Mouse (Mus musculus) embryo, embryonic 11.5 days (tissue): ENCODE results near the gene Myo1d.

Source experiments
- DNase-seq: peaks from one replicate; pipeline ENCODE4 v3.0.0-alpha.2; 2012; ENCODE audit warnings: low read depth, low spot score

The Myo1d gene

GRCm38 (mm10) chr11:80779527-80780344 lies at the start of gene Myo1d:
Gene Myo1d, minus strand, starts transcription at chr11:80780025.
- peak; percentile 80 for DNase-seq

DNA sequence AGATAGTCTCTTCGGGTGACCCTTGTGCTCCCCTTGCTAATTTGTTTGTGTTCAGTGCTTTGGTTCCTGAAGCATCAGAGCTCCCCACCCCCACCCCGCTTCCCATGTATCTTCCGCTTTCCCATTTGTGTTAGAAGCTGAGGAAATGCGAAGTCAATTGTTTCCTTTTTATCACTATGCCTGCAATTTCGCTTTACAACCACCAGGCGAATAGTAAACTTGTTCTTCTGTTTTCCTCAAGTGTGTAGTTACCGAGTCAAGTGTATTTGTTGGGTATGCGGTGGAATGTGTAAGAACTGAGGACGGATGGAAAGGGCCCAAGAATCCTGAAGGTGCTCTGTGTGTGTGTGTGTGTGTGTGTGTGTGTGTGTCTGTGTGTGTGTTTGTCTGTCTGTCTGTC lies 42.0 kb upstream of the Myo1d start:
- no peak for DNase-seq

GRCm38 (mm10) chr11:80821296-80821695 lies 41.5 kb upstream of the Myo1d start:
- no peak for DNase-seq

- no peak for DNase-seq
Observed at GRCm38 (mm10) chr11:80820085-80820484, 40.3 kb upstream of the Myo1d start.

- peak; percentile 85 for DNase-seq
Observed at GRCm38 (mm10) chr11:80818060-80818697, 38.4 kb upstream of the Myo1d start.

DNA sequence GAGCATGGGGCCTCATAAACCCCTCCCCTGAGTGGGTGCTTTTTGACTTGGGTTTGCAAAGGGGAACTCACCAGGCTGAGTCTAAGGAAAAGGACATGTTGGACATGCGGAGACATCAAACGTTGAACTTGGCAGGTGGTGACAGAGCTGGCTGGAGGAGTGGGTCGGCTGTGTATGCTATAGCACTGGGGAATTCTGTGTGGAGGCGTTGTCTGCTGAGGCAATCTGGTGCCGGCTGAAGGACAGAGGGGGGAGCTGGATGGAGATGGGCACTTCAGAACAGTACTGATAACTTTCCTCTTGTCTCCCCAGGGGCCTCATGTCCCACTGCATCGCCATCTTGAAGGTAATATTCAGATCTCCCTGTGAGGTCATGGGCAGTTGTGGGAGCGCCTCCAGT lies 35.5 kb upstream of the Myo1d start:
- DNase-seq = no peak

DNA sequence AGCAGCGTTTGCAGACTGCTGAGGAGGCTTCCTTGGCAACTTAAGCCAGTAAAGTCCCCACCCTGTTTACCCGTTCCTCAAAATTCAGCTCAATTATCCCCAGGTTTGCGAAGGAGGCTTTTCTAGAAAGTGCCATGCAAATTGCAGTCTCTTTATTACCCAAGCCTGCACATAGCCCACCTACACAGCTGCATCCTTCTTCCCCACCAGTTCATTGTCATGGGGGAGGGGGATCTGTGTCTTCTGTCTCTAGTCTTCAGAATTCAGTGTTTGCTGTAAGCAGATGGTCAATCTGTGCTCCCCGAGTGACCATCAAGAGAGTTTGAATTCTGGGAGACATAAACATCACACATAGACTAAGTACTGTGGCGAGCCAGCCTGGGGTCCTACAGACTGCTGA lies 31.3 kb upstream of the Myo1d start:
- no peak for DNase-seq

GRCm38 (mm10) chr11:80809993-80810821 lies 30.4 kb upstream of the Myo1d start, which contains the start of gene Tmem98:
Gene Tmem98, plus strand, starts transcription at chr11:80810175.
- peak; percentile 26 for DNase-seq

- DNase-seq = no peak
Observed at GRCm38 (mm10) chr11:80809666-80809992, 29.8 kb upstream of the Myo1d start.

DNA sequence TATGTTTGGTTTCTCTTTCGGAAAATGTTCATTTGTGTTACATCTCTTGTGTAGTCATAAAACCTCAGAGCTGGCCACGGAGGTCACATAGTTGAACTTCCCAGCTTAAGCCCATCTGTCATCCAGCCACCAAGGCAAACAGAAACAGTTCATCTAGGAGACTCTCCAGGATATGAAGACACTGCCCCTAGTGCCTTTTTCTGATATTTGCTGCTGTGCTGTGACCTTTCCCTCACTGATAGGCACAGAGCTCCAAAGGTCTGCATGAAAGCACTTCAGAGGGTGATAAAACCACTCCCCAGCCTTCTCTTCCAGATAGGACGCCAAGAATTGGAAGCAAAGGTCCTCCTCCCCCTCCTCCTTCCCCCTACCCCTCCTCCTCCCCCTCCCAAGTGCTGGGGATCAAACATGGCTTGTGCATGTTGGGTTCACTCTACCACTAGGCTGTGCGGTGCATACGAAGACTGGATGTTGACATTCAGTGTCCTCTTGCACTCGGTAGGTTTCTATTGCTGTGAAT lies 28.8 kb upstream of the Myo1d start:
- DNase-seq = no peak

- DNase-seq = no peak
Observed at GRCm38 (mm10) chr11:80802706-80803105, 22.9 kb upstream of the Myo1d start.

DNA sequence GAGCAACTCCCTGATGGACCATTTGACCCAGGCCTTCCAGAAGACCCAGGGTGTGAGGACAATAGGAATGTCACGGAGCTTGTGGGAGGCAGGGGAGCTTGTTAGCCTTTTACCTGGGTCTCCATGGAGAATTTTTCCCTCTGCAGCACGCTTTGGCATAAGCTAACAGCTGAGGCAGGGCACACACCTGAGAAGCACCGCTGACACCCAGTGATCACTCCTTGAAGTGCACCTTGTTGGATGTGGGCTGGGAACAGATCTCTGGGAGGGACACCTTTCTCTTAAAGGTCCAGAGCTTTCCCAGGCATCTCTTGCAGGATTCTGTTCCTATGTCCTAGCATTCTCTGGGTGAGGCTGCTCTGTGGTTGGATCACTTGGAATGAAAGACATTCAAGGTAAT lies 20.2 kb upstream of the Myo1d start:
- no peak for DNase-seq

DNA sequence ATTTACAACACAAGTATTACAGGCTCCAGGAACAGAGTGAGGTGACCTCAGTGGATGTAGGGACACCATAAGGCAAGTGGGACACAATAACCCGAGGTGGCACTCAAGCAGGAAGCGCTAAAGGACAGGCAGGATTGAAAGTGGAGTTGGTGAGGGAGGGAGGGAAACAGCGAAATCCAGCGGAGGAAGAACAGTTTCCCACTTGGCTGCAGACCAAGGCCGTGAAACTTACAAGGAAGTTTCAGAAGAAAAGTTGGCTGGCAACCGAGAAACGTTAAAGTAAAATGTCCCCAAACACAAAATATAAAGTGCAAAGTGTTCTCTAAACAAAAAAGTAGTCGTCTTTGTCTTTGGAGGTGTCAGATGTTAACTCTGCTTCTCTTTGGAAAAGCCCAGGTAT lies 15.6 kb upstream of the Myo1d start:
- DNase-seq = no peak

- no peak for DNase-seq
Observed at GRCm38 (mm10) chr11:80794290-80794689, 14.5 kb upstream of the Myo1d start.

- DNase-seq = no peak
Observed at GRCm38 (mm10) chr11:80793386-80793785, 13.6 kb upstream of the Myo1d start.

- DNase-seq = no peak
Observed at GRCm38 (mm10) chr11:80791677-80792432, 12.0 kb upstream of the Myo1d start.

GRCm38 (mm10) chr11:80790413-80790812 lies 10.6 kb upstream of the Myo1d start:
- DNase-seq = no peak

- no peak for DNase-seq
Observed at GRCm38 (mm10) chr11:80789647-80790240, 9.9 kb upstream of the Myo1d start.

GRCm38 (mm10) chr11:80785672-80786071 lies 5.8 kb upstream of the Myo1d start:
- no peak for DNase-seq

DNA sequence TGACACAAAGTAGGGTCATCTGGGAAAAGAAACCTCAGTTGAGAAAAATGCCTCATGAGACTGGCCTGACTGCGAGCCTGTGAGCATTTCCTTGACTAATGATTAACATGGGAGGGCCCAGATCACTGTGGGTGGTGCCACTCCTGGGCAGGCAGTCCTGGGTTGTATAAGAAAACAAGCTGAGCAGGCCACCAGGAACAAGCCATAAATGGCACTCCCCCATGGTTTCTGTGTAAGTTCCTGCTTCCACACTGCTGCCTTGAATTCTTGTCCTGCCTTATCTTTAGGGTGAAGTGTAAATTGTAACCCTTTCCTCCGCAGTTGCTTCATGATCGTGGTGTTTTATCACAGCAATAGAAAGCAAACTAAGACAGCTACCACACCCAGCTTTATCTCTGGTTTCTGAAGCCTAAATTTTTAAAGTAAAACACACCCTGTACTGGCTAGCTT lies 4.5 kb upstream of the Myo1d start:
- DNase-seq = no peak

GRCm38 (mm10) chr11:80783460-80783859 lies 3.6 kb upstream of the Myo1d start:
- no peak for DNase-seq
